Comparison of ENCODE assay signal across 18 mouse cellular contexts in genomic region chr4:155184248-155185070, GRCm38 (mm10). TPM values are rescaled to one million over a fixed set of nuclear protein-coding genes. Genes with fewer than 3 reads are reported as not detected.
DNase-seq lines count a peak whose midpoint lies in the region; ATAC-seq and TF ChIP-seq lines count a peak whose summit lies in the region.
"Had no signal": no experiment of that assay in that cellular context is flagged by ENCODE, and none has a peak within 500 bp of the region (broad histone marks: within the 10 kb centered on the region; RNA-seq: fewer than 3 reads in every experiment).

No protein-coding gene starts in this region.

- H3K4me1 ChIP-seq in heart, embryonic 15.5 days (replicated peaks): peaks cover 80% of the 10 kb centered on the region
- H3K4me1 ChIP-seq in heart, adult 2 months (ENCODE audit: control insufficient read depth, insufficient read depth, low read length): peaks cover 56% of the 10 kb centered on the region
- H3K4me1 ChIP-seq in lung, postnatal 0 days (ENCODE audit: insufficient read depth, low read depth, low read length): peaks cover 51% of the 10 kb centered on the region
- H3K4me1 ChIP-seq in intestine, embryonic 14.5 days (replicated peaks; ENCODE audit: control insufficient read depth, insufficient read depth, low read length): peaks cover 72% of the 10 kb centered on the region
- peaks cover 75% of the 10 kb centered on the region for H3K4me1 ChIP-seq in limb, embryonic 15.5 days

- H3K4me3 ChIP-seq in heart, embryonic 15.5 days: peak overlapping the region; percentile 17
- no peak overlapping the region for H3K4me3 ChIP-seq in heart, adult 2 months
- no peak overlapping the region for H3K4me3 ChIP-seq in lung, postnatal 0 days (ENCODE audit: low read depth, low read length)
- no peak overlapping the region for H3K4me3 ChIP-seq in intestine, embryonic 14.5 days (ENCODE audit: low read depth, low read length)
- no peak overlapping the region for H3K4me3 ChIP-seq in limb, embryonic 15.5 days
- H3K4me3 ChIP-seq: midbrain, embryonic 15.5 days had no signal

- H3K4me2 ChIP-seq in heart, embryonic 15.5 days: peak overlapping the region; percentile 52
- H3K4me2 ChIP-seq in lung, postnatal 0 days (replicated peaks; ENCODE audit: low read depth, low read length): no peak overlapping the region
- peak overlapping the region; percentile 38 for H3K4me2 ChIP-seq in intestine, embryonic 14.5 days (ENCODE audit: low read length)
- H3K4me2 ChIP-seq in limb, embryonic 15.5 days: 0 out of 2 replicates have a peak overlapping the region, but pooled peaks have one; percentile 1
- H3K4me2 ChIP-seq: hindbrain, embryonic 14.5 days; midbrain, embryonic 15.5 days had no signal

- ATAC-seq in heart, embryonic 15.5 days (replicated peaks; ENCODE audit: insufficient number of reproducible peaks, insufficient read depth, low FRiP score, low read depth): peak; percentile 70
- no peak for ATAC-seq in lung, postnatal 0 days
- ATAC-seq in intestine, embryonic 14.5 days (replicated peaks; ENCODE audit: low FRiP score, low TSS enrichment, low read depth): peak; percentile 56
- no peak for ATAC-seq in limb, embryonic 15.5 days (ENCODE audit: insufficient number of reproducible peaks, low FRiP score, low TSS enrichment, low read depth)
- ATAC-seq: activated CD4-positive, CD25-positive, alpha-beta regulatory T cell, adult 4 months; forebrain, embryonic 14.5 days; midbrain, embryonic 15.5 days had no signal

- TF ChIP-seq EP300 in heart, adult 2 months (IDR thresholded peaks at IDR 0.05; ENCODE audit: insufficient read depth, low read depth, low read length): no peak
- TF ChIP-seq EP300 in lung, postnatal 0 days (IDR thresholded peaks at IDR 0.05): no peak

- H3K27ac ChIP-seq in heart, embryonic 15.5 days: peak overlapping the region; percentile 87
- H3K27ac ChIP-seq in heart, adult 2 months: no peak overlapping the region; the same call in 1 of the 2 replicates
- peak overlapping the region; percentile 43; the same call in 1 of the 2 replicates for H3K27ac ChIP-seq in lung, postnatal 0 days (ENCODE audit: low read length)
- H3K27ac ChIP-seq in intestine, embryonic 14.5 days (ENCODE audit: low read depth): peak overlapping the region; percentile 84
- peak overlapping the region; percentile 7; the same call in 1 of the 2 replicates for H3K27ac ChIP-seq in limb, embryonic 15.5 days
- H3K27ac ChIP-seq: hindbrain, embryonic 14.5 days; midbrain, embryonic 15.5 days had no signal

- H3K9ac ChIP-seq in heart, embryonic 15.5 days: peak overlapping the region; percentile 40
- no peak overlapping the region for H3K9ac ChIP-seq in heart, adult 2 months (ENCODE audit: low read depth, low read length)
- no peak overlapping the region for H3K9ac ChIP-seq in lung, postnatal 0 days (replicated peaks; ENCODE audit: low read depth)
- H3K9ac ChIP-seq in intestine, embryonic 14.5 days (ENCODE audit: low read length): 0 out of 2 replicates have a peak overlapping the region, but pooled peaks have one; percentile 13
- H3K9ac ChIP-seq in limb, embryonic 15.5 days: no peak overlapping the region
- H3K9ac ChIP-seq: hindbrain, embryonic 14.5 days; midbrain, embryonic 15.5 days had no signal

- intact Hi-C loops in heart, adult 2 months (cut with DNase I): loop anchor here (5.0 kb wide), 1 partner anchor 32 kb away; no protein-coding TSS in a partner anchor
- intact Hi-C loops in left cerebral cortex, postnatal 14 days (cut with DNase I): no loop called here

- no peaks in the 10 kb centered on the region for H3K27me3 ChIP-seq in heart, embryonic 15.5 days
- no peaks in the 10 kb centered on the region for H3K27me3 ChIP-seq in heart, adult 2 months (ENCODE audit: control insufficient read depth, insufficient read depth, low read length)
- no peaks in the 10 kb centered on the region for H3K27me3 ChIP-seq in lung, postnatal 0 days (replicated peaks; ENCODE audit: insufficient read depth, low read length)
- H3K27me3 ChIP-seq in intestine, embryonic 14.5 days (replicated peaks; ENCODE audit: control insufficient read depth, insufficient read depth, low read length): no peaks in the 10 kb centered on the region
- no peaks in the 10 kb centered on the region for H3K27me3 ChIP-seq in limb, embryonic 15.5 days
- H3K27me3 ChIP-seq: CH12.LX; midbrain, embryonic 15.5 days had no signal

- TF ChIP-seq CTCF in heart, adult 2 months (IDR thresholded peaks at IDR 0.05): no peak
- TF ChIP-seq CTCF in lung, postnatal 0 days (IDR thresholded peaks at IDR 0.05): no peak

- 25% methylated on average over 18 of the region's 18 CpGs for WGBS in heart, embryonic 15.5 days
- 41% methylated on average over 18 of the region's 18 CpGs for WGBS in heart, adult 2 months
- 53% methylated on average over 18 of the region's 18 CpGs for WGBS in lung, postnatal 0 days
- WGBS in intestine, embryonic 14.5 days: 52% methylated on average over 18 of the region's 18 CpGs
- WGBS in limb, embryonic 15.5 days: 61% methylated on average over 18 of the region's 18 CpGs

- no peak for DNase-seq in heart, adult 2 months
- no peak for DNase-seq in lung, postnatal 0 days (ENCODE audit: low spot score)
- DNase-seq in lung, postnatal 10 days: no peak
- peak; percentile 76 for DNase-seq in intestine, embryonic 14.5 days (ENCODE audit: low spot score)
- DNase-seq in ovary, postnatal 14 days (ENCODE audit: low spot score): no peak
- no peak for DNase-seq in left cerebral cortex, postnatal 14 days (ENCODE audit: low spot score in 2 of 2)
- DNase-seq: adrenal gland, postnatal 36 days; layer of hippocampus, adult 9-11 months; left cerebral cortex, postnatal 4 days; lung, adult 2 months; retina, postnatal 1 day had no signal

- no peak for TF ChIP-seq POLR2A in heart, adult 2 months (IDR thresholded peaks at IDR 0.05; ENCODE audit: insufficient read depth, low read depth, low read length)

- no peaks in the 10 kb centered on the region for H3K36me3 ChIP-seq in heart, embryonic 15.5 days
- peaks cover 2% of the 10 kb centered on the region; the same call in 1 of the 2 replicates for H3K36me3 ChIP-seq in heart, adult 2 months (ENCODE audit: control insufficient read depth, insufficient read depth, low read length)
- no peaks in the 10 kb centered on the region for H3K36me3 ChIP-seq in lung, postnatal 0 days (ENCODE audit: insufficient read depth, low read length)
- H3K36me3 ChIP-seq in intestine, embryonic 14.5 days (ENCODE audit: control insufficient read depth, insufficient read depth, low read length): 0 out of 2 replicates have a peak, but pooled peaks cover 4% of the 10 kb centered on the region
- H3K36me3 ChIP-seq in limb, embryonic 15.5 days: no peaks in the 10 kb centered on the region
- H3K36me3 ChIP-seq: midbrain, embryonic 15.5 days had no signal

- H3K79me2 ChIP-seq in heart, adult 2 months (replicated peaks; ENCODE audit: control insufficient read depth, insufficient read depth, low read length): peaks cover 14% of the 10 kb centered on the region

- no peaks in the 10 kb centered on the region for H3K9me3 ChIP-seq in heart, embryonic 15.5 days (replicated peaks)
- no peaks in the 10 kb centered on the region for H3K9me3 ChIP-seq in lung, postnatal 0 days (ENCODE audit: low read length)
- H3K9me3 ChIP-seq in intestine, embryonic 14.5 days (ENCODE audit: control insufficient read depth, low read length): no peaks in the 10 kb centered on the region
- no peaks in the 10 kb centered on the region for H3K9me3 ChIP-seq in limb, embryonic 15.5 days
- H3K9me3 ChIP-seq: midbrain, embryonic 15.5 days had no signal

RNA-seq across cellular contexts. Expression of gene Ski, which starts 37.9 kb away (rescaled TPM):
- 11.0 and 13.6 TPM in 2 replicates for polyA plus RNA-seq in heart, embryonic 15.5 days (2015; fragmentation: Nextera tagmentation; extraction: Ambion mirVana)
- 10 to 100 TPM; 56.7 to 56.8 TPM for total RNA-seq in heart, adult 2 months (2021)
- 34.9 and 46.0 TPM in 2 replicates for polyA plus RNA-seq in heart, adult 2 months (2012; rRNA removed)
- 22.6 and 23.2 TPM in 2 replicates for polyA plus RNA-seq in lung, postnatal 0 days (2015; fragmentation: Nextera tagmentation; extraction: Ambion mirVana)
- 24.4 and 25.3 TPM in 2 replicates for polyA plus RNA-seq in intestine, embryonic 14.5 days (2014; fragmentation: Nextera tagmentation; extraction: Ambion mirVana)
- 25.2 and 26.8 TPM in 2 replicates for polyA plus RNA-seq in limb, embryonic 15.5 days (2015; fragmentation: Nextera tagmentation; extraction: Ambion mirVana)
- total RNA-seq in left cerebral cortex, postnatal 14 days (2021): 100 to 1,000 TPM; 110 to 111 TPM

Comparison
In these comparisons a context has a peak if more than half of its experiments do, and no peak if none do; other contexts are left out.
1. H3K9ac ChIP-seq: peak in heart, embryonic 15.5 days (single experiment) and intestine, embryonic 14.5 days (single experiment); none in heart, adult 2 months (single experiment), lung, postnatal 0 days (single experiment) and limb, embryonic 15.5 days (single experiment).
2. ATAC-seq: peak in heart, embryonic 15.5 days (single experiment) and intestine, embryonic 14.5 days (single experiment); none in lung, postnatal 0 days (single experiment) and limb, embryonic 15.5 days (single experiment).